Mouse (Mus musculus) kidney, adult 11 months (tissue): ENCODE measurements around the gene Epb41l1.
A peak's percentile ranks its signal among the peaks of the same experiment; 100 is the strongest.

Experiments used
- DNase-seq: peaks from one replicate; pipeline ENCODE4 v3.0.0; 2022

Epb41l1 gene

GRCm38 (mm10) chr2:156543804-156544203 lies 123.1 kb downstream of the Epb41l1 start:
- no peak for DNase-seq

GRCm38 (mm10) chr2:156547123-156547891 lies 126.6 kb downstream of the Epb41l1 start, which contains the start of gene Aar2:
TSS of gene Aar2 (plus strand) at chr2:156547584.
- DNase-seq, result peak; percentile 69

GRCm38 (mm10) chr2:156552421-156552820 lies 131.7 kb downstream of the Epb41l1 start:
- DNase-seq, result no peak

GRCm38 (mm10) chr2:156561808-156562207 lies 141.1 kb downstream of the Epb41l1 start:
- DNase-seq, result no peak

GRCm38 (mm10) chr2:156563557-156563956 lies 142.8 kb downstream of the Epb41l1 start:
- no peak for DNase-seq

GRCm38 (mm10) chr2:156566512-156566911 lies 145.8 kb downstream of the Epb41l1 start:
- DNase-seq, result peak; percentile 43

GRCm38 (mm10) chr2:156568647-156569046 lies 147.9 kb downstream of the Epb41l1 start:
- no peak for DNase-seq

- no peak for DNase-seq
Measured at GRCm38 (mm10) chr2:156569261-156569660, 148.6 kb downstream of the Epb41l1 start.

GRCm38 (mm10) chr2:156571521-156571920 lies 150.8 kb downstream of the Epb41l1 start:
- peak; percentile 60 for DNase-seq

- DNase-seq, result no peak
Measured at GRCm38 (mm10) chr2:156576850-156577587, 156.3 kb downstream of the Epb41l1 start.

- no peak for DNase-seq
Measured at GRCm38 (mm10) chr2:156580507-156580906, 159.8 kb downstream of the Epb41l1 start.

GRCm38 (mm10) chr2:156581244-156581643 lies 160.5 kb downstream of the Epb41l1 start:
- DNase-seq, result no peak

GRCm38 (mm10) chr2:156582887-156583286 lies 162.2 kb downstream of the Epb41l1 start:
- no peak for DNase-seq

- no peak for DNase-seq
Measured at GRCm38 (mm10) chr2:156584154-156584796, 163.6 kb downstream of the Epb41l1 start.

GRCm38 (mm10) chr2:156584797-156585471 lies 164.2 kb downstream of the Epb41l1 start:
- peak; percentile 71 for DNase-seq

GRCm38 (mm10) chr2:156589481-156589880 lies 168.8 kb downstream of the Epb41l1 start:
- no peak for DNase-seq
